Comparison of ENCODE assay signal across 24 mouse cellular contexts in the genomic region with DNA sequence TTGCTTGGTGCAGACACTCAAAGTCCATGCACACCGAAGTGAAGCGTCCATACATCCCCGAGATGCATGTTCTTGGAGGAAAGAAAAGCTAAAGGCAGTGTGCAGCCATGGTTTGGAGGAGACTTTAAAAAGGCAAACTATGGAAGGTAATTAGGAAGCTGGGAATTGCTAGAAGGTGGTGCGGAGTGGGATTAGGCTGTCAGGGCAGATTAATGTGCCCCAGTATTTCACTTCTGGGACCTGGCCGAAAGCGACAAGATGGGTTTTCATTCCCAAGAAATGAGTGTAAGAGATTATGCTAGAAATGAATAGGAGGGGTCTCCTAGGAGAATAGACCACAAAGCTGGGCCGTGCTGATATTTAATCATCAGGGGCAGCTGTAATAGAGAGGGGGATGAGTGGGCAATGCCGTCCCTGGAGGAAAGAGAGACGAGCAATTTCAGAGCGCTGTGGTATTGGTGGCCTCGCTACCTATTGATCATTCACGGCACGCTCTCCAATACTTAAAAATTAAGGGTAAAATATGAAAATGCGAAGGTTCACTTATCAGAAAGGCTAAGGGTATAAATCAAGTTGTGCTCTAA.
DNase-seq lines count a peak whose midpoint lies in the region; ATAC-seq lines count a peak whose summit lies in the region.
"Had no signal": no experiment of that assay in that cellular context is flagged by ENCODE, and none has a peak within 500 bp of the region (broad histone marks: within the 10 kb centered on the region; RNA-seq: fewer than 3 reads in every experiment).

No protein-coding gene starts in this region.

- peak; percentile 56 for ATAC-seq in hindbrain, embryonic 11.5 days (ENCODE audit: low FRiP score)
- no peak for ATAC-seq in hindbrain, embryonic 16.5 days
- no peak for ATAC-seq in midbrain, embryonic 16.5 days
- no peak for ATAC-seq in neural tube, embryonic 13.5 days (ENCODE audit: low read depth)
- no peak for ATAC-seq in midbrain, embryonic 15.5 days (replicated peaks)
- ATAC-seq: activated CD4-positive, CD25-positive, alpha-beta regulatory T cell, adult 4 months; forebrain, embryonic 13.5 days; forebrain, embryonic 16.5 days had no signal

- no peaks in the 10 kb centered on the region for H3K27me3 ChIP-seq in hindbrain, embryonic 11.5 days (ENCODE audit: control insufficient read depth, insufficient read depth, low read length)
- H3K27me3 ChIP-seq in hindbrain, embryonic 16.5 days (replicated peaks; ENCODE audit: control insufficient read depth, insufficient read depth, low read length): no peaks in the 10 kb centered on the region
- peaks cover 11% of the 10 kb centered on the region; the same call in 1 of the 2 replicates for H3K27me3 ChIP-seq in midbrain, embryonic 10.5 days (ENCODE audit: low read depth, poor library complexity, severe bottlenecking)
- no peaks in the 10 kb centered on the region for H3K27me3 ChIP-seq in midbrain, embryonic 16.5 days (ENCODE audit: control insufficient read depth, insufficient read depth, low read depth, low read length)
- H3K27me3 ChIP-seq in neural tube, embryonic 13.5 days: no peaks in the 10 kb centered on the region
- no peaks in the 10 kb centered on the region for H3K27me3 ChIP-seq in midbrain, embryonic 15.5 days (replicated peaks)
- H3K27me3 ChIP-seq: forebrain, embryonic 13.5 days; heart, embryonic 13.5 days had no signal

- H3K36me3 ChIP-seq in hindbrain, embryonic 11.5 days (ENCODE audit: control insufficient read depth, insufficient read depth, low read length): no peaks in the 10 kb centered on the region
- H3K36me3 ChIP-seq in hindbrain, embryonic 16.5 days (ENCODE audit: control insufficient read depth, insufficient read depth, low read length): no peaks in the 10 kb centered on the region
- H3K36me3 ChIP-seq in midbrain, embryonic 10.5 days: no peaks in the 10 kb centered on the region
- H3K36me3 ChIP-seq in midbrain, embryonic 16.5 days (ENCODE audit: control insufficient read depth, insufficient read depth, low read length): no peaks in the 10 kb centered on the region
- H3K36me3 ChIP-seq in neural tube, embryonic 13.5 days: no peaks in the 10 kb centered on the region
- no peaks in the 10 kb centered on the region for H3K36me3 ChIP-seq in midbrain, embryonic 15.5 days (replicated peaks)
- H3K36me3 ChIP-seq: forebrain, embryonic 10.5 days; heart, embryonic 10.5 days; heart, embryonic 13.5 days had no signal

- peaks cover under 1% of the 10 kb centered on the region; the same call in 1 of the 2 replicates for H3K4me1 ChIP-seq in hindbrain, embryonic 11.5 days (replicated peaks; ENCODE audit: control insufficient read depth, insufficient read depth, low read length)
- no peaks in the 10 kb centered on the region; the same call in 1 of the 2 replicates for H3K4me1 ChIP-seq in hindbrain, embryonic 16.5 days (ENCODE audit: control insufficient read depth, insufficient read depth, low read depth, low read length)
- H3K4me1 ChIP-seq in midbrain, embryonic 10.5 days: peaks cover 45% of the 10 kb centered on the region
- no peaks in the 10 kb centered on the region for H3K4me1 ChIP-seq in midbrain, embryonic 16.5 days (ENCODE audit: control insufficient read depth, insufficient read depth, low read length)
- peaks cover 55% of the 10 kb centered on the region for H3K4me1 ChIP-seq in neural tube, embryonic 13.5 days (replicated peaks)
- peaks cover 7% of the 10 kb centered on the region; the same call in 1 of the 2 replicates for H3K4me1 ChIP-seq in midbrain, embryonic 15.5 days

- H3K9ac ChIP-seq in hindbrain, embryonic 11.5 days (ENCODE audit: low read depth, low read length): no peak overlapping the region
- no peak overlapping the region for H3K9ac ChIP-seq in hindbrain, embryonic 16.5 days (ENCODE audit: low read depth, low read length)
- no peak overlapping the region for H3K9ac ChIP-seq in midbrain, embryonic 16.5 days (ENCODE audit: low read depth, low read length)
- H3K9ac ChIP-seq in neural tube, embryonic 13.5 days: no peak overlapping the region
- no peak overlapping the region for H3K9ac ChIP-seq in midbrain, embryonic 15.5 days
- H3K9ac ChIP-seq: forebrain, embryonic 13.5 days; heart, embryonic 13.5 days had no signal

- no peak for DNase-seq in hindbrain, embryonic 11.5 days (ENCODE audit: low spot score)
- no peak for DNase-seq in midbrain, embryonic 10.5 days (ENCODE audit: low spot score)
- no peak for DNase-seq in neural tube, embryonic 10.5 days (ENCODE audit: extremely low spot score, low spot score)
- DNase-seq in adrenal gland, postnatal 4 days (ENCODE audit: low spot score in 2 of 2): no peak
- DNase-seq: adrenal gland, adult 8-10 months; adrenal gland, postnatal 25 days; cerebellum, adult 18-20 months; cerebellum, adult 9-10 months; cerebellum, postnatal 14 days; gastrocnemius, postnatal 10 days; gastrocnemius, postnatal 36 days; heart, adult 2 months; heart, postnatal 14 days; heart, postnatal 4 days had no signal

- H3K4me2 ChIP-seq in hindbrain, embryonic 11.5 days (replicated peaks; ENCODE audit: low read depth, low read length): no peak overlapping the region
- no peak overlapping the region for H3K4me2 ChIP-seq in hindbrain, embryonic 16.5 days (ENCODE audit: low read length)
- H3K4me2 ChIP-seq in midbrain, embryonic 16.5 days (ENCODE audit: low read length): no peak overlapping the region
- no peak overlapping the region for H3K4me2 ChIP-seq in neural tube, embryonic 13.5 days
- no peak overlapping the region for H3K4me2 ChIP-seq in midbrain, embryonic 15.5 days
- H3K4me2 ChIP-seq: forebrain, embryonic 13.5 days; heart, embryonic 13.5 days had no signal

- 70% methylated on average over 14 of the region's 14 CpGs for WGBS in hindbrain, embryonic 11.5 days
- 61% methylated on average over 14 of the region's 14 CpGs for WGBS in hindbrain, embryonic 16.5 days
- WGBS in midbrain, embryonic 10.5 days: 87% methylated on average over 14 of the region's 14 CpGs
- 55% methylated on average over 14 of the region's 14 CpGs for WGBS in midbrain, embryonic 16.5 days
- WGBS in neural tube, embryonic 13.5 days: 55% methylated on average over 14 of the region's 14 CpGs
- 54% methylated on average over 14 of the region's 14 CpGs for WGBS in midbrain, embryonic 15.5 days

- H3K27ac ChIP-seq in hindbrain, embryonic 11.5 days (ENCODE audit: low read depth, low read length): peak overlapping the region; percentile 54
- no peak overlapping the region for H3K27ac ChIP-seq in hindbrain, embryonic 16.5 days (ENCODE audit: low read depth, low read length)
- H3K27ac ChIP-seq in midbrain, embryonic 10.5 days (replicated peaks): 0 out of 2 replicates have a peak overlapping the region, but pooled peaks have one; percentile 33
- no peak overlapping the region for H3K27ac ChIP-seq in midbrain, embryonic 16.5 days (ENCODE audit: low read length)
- H3K27ac ChIP-seq in neural tube, embryonic 13.5 days (replicated peaks): peak overlapping the region; percentile 75
- H3K27ac ChIP-seq in midbrain, embryonic 15.5 days: peak overlapping the region; percentile 28; the same call in 1 of the 2 replicates
- H3K27ac ChIP-seq: forebrain, embryonic 10.5 days; forebrain, embryonic 13.5 days; heart, adult 2 months; heart, embryonic 10.5 days; heart, embryonic 13.5 days had no signal

- no peak overlapping the region for H3K4me3 ChIP-seq in hindbrain, embryonic 11.5 days (ENCODE audit: low read depth, low read length)
- H3K4me3 ChIP-seq in hindbrain, embryonic 16.5 days (ENCODE audit: low read length): no peak overlapping the region
- no peak overlapping the region for H3K4me3 ChIP-seq in midbrain, embryonic 10.5 days
- no peak overlapping the region for H3K4me3 ChIP-seq in midbrain, embryonic 16.5 days (ENCODE audit: low read depth, low read length)
- no peak overlapping the region for H3K4me3 ChIP-seq in neural tube, embryonic 13.5 days
- no peak overlapping the region for H3K4me3 ChIP-seq in midbrain, embryonic 15.5 days
- H3K4me3 ChIP-seq: forebrain, embryonic 10.5 days; forebrain, embryonic 13.5 days; heart, adult 2 months; heart, embryonic 10.5 days; heart, embryonic 13.5 days had no signal

- no peaks in the 10 kb centered on the region for H3K9me3 ChIP-seq in hindbrain, embryonic 11.5 days (ENCODE audit: control insufficient read depth, low read length)
- no peaks in the 10 kb centered on the region for H3K9me3 ChIP-seq in hindbrain, embryonic 16.5 days (ENCODE audit: control insufficient read depth, low read length)
- no peaks in the 10 kb centered on the region for H3K9me3 ChIP-seq in midbrain, embryonic 10.5 days (replicated peaks)
- no peaks in the 10 kb centered on the region for H3K9me3 ChIP-seq in midbrain, embryonic 16.5 days (replicated peaks; ENCODE audit: control insufficient read depth, low read length, poor library complexity, severe bottlenecking)
- no peaks in the 10 kb centered on the region for H3K9me3 ChIP-seq in neural tube, embryonic 13.5 days
- no peaks in the 10 kb centered on the region for H3K9me3 ChIP-seq in midbrain, embryonic 15.5 days
- H3K9me3 ChIP-seq: forebrain, embryonic 10.5 days; forebrain, embryonic 13.5 days; heart, embryonic 10.5 days; heart, embryonic 13.5 days had no signal

Comparison
In these comparisons a context has a peak if more than half of its experiments do, and no peak if none do; other contexts are left out.
1. H3K27ac ChIP-seq: peak in hindbrain, embryonic 11.5 days (single experiment), midbrain, embryonic 10.5 days (single experiment), neural tube, embryonic 13.5 days (single experiment) and midbrain, embryonic 15.5 days (single experiment); none in hindbrain, embryonic 16.5 days (single experiment) and midbrain, embryonic 16.5 days (single experiment).